Mouse (Mus musculus) embryonic facial prominence, embryonic 11.5 days (tissue): ENCODE results near the gene Kcnj9. TPM values are rescaled to one million over a fixed set of nuclear protein-coding genes. Genes with fewer than 3 reads are reported as not detected.

ENCODE experiments used
- polyA plus RNA-seq: library from polyadenylated mRNA; unstranded; fragments of >200 nt; fragmentation: Nextera tagmentation; extraction: Ambion mirVana; gene quantifications from 2 replicates; pipeline ENCODE4 v1.2.1, GENCODE M21; 2014

The Kcnj9 gene
- polyA plus RNA-seq, 1 experiment from 2014 or later = 0.65 TPM

Other genes with a start within 250 kb of the Kcnj9 start
- gene Copa, start 246.8 kb downstream of the Kcnj9 start, polyA plus RNA-seq = 185 and 186 TPM in 2 replicates
- gene Ncstn, start 246.5 kb downstream of the Kcnj9 start, polyA plus RNA-seq = 85.6 and 89.2 TPM in 2 replicates
- 153 and 155 TPM in 2 replicates for gene Pex19, start 202.6 kb downstream of the Kcnj9 start, polyA plus RNA-seq
- gene Dcaf8, start 181.2 kb downstream of the Kcnj9 start, polyA plus RNA-seq = 103 and 109 TPM in 2 replicates
- gene Pea15a, start 122.5 kb downstream of the Kcnj9 start, polyA plus RNA-seq = 121 and 123 TPM in 2 replicates
- gene Casq1, start 109.5 kb downstream of the Kcnj9 start, polyA plus RNA-seq = 1.7 and 2.3 TPM in 2 replicates
- gene Atp1a4, start 70.9 kb downstream of the Kcnj9 start, polyA plus RNA-seq = not detected in 2 replicates
- 30.1 and 36.7 TPM in 2 replicates for gene Igsf8, start 67.7 kb downstream of the Kcnj9 start, polyA plus RNA-seq
- 0.60 and 0.65 TPM in 2 replicates for gene Atp1a2, start 31.3 kb downstream of the Kcnj9 start, polyA plus RNA-seq
- 0.07 and 0.11 TPM in 2 replicates for gene Kcnj10, start 11.9 kb upstream of the Kcnj9 start, polyA plus RNA-seq
- 11.4 and 12.3 TPM in 2 replicates for gene Pigm, start 47.2 kb upstream of the Kcnj9 start, polyA plus RNA-seq
- 0.48 and 0.53 TPM in 2 replicates for gene Slamf9, start 146.0 kb upstream of the Kcnj9 start, polyA plus RNA-seq
- 36.8 and 46.6 TPM in 2 replicates for gene Igsf9, start 152.5 kb upstream of the Kcnj9 start, polyA plus RNA-seq
- gene Tagln2, start 170.7 kb upstream of the Kcnj9 start, polyA plus RNA-seq = 56.7 and 61.7 TPM in 2 replicates
- gene Cfap45, start 191.5 kb upstream of the Kcnj9 start, polyA plus RNA-seq = 0.47 and 0.65 TPM in 2 replicates
- gene Vsig8, start 226.6 kb upstream of the Kcnj9 start, polyA plus RNA-seq = 0.28 TPM in 1 of 2 replicates, not detected in the other